Mouse (Mus musculus) neural tube, embryonic 11.5 days (tissue): ENCODE measurements around the gene Pigm. TPM values are rescaled to one million over a fixed set of nuclear protein-coding genes. Genes with fewer than 3 reads are reported as not detected.
A peak's percentile ranks its signal among the peaks of the same experiment; 100 is the strongest.

Experiments used
- ATAC-seq: fragments of 200-750 bp; cut with Nextera tagmentation; 2 replicates; pipeline ENCODE4 v1.8.0; 2017; ENCODE audit warnings: moderate number of reproducible peaks, mild to moderate bottlenecking, moderate TSS enrichment, moderate library complexity; ENCODE audit not compliant: insufficient read depth, low FRiP score, low TSS enrichment
- DNase-seq: peaks from one replicate; pipeline ENCODE4 v3.0.0-alpha.2; 2015; ENCODE audit warnings: low spot score
- H3K27ac ChIP-seq: fragments of 300-500 bp; sonication (generic); 2 replicates; pipeline ENCODE4 v1.5.1; 2014; ENCODE audit warnings: low read depth, mild to moderate bottlenecking, low read length
- H3K27me3 ChIP-seq: fragments of 300-500 bp; sonication (generic); 2 replicates; pipeline ENCODE4 v1.6.1; 2014; ENCODE audit warnings: mild to moderate bottlenecking, low read length, mixed read lengths; ENCODE audit not compliant: control insufficient read depth, insufficient read depth
- H3K36me3 ChIP-seq: fragments of 300-500 bp; sonication (generic); 2 replicates; pipeline ENCODE4 v1.6.1; 2014; ENCODE audit warnings: mild to moderate bottlenecking, low read length, moderate library complexity, mixed read lengths; ENCODE audit not compliant: control insufficient read depth, insufficient read depth
- H3K4me1 ChIP-seq: fragments of 300-500 bp; sonication (generic); 2 replicates; pipeline ENCODE4 v1.6.1; 2014; ENCODE audit warnings: low read length, mixed read lengths; ENCODE audit not compliant: control insufficient read depth, insufficient read depth
- H3K4me2 ChIP-seq: fragments of 300-500 bp; sonication (generic); 2 replicates; pipeline ENCODE4 v1.6.1; 2014; ENCODE audit warnings: low read depth, mild to moderate bottlenecking, moderate library complexity
- H3K4me3 ChIP-seq: fragments of 300-500 bp; sonication (generic); 2 replicates; pipeline ENCODE4 v1.5.1; 2014; ENCODE audit warnings: low read depth, low read length
- H3K9ac ChIP-seq: fragments of 300-500 bp; sonication (generic); 2 replicates; pipeline ENCODE4 v1.6.1; 2014; ENCODE audit warnings: mild to moderate bottlenecking, low read length
- H3K9me3 ChIP-seq: fragments of 300-500 bp; sonication (generic); 2 replicates; pipeline ENCODE4 v1.6.1; 2016; ENCODE audit warnings: low read length; ENCODE audit not compliant: control insufficient read depth
- WGBS: fragments of 180-500 bp; shearing (Covaris S2); extraction: QIAGEN DNeasy Blood & Tissue Kit; methylation state at CpG from one replicate; pipeline ENCODE4 v1.1.7; 2014; 5-methylcytosine and 5-hydroxymethylcytosine counted together
- polyA plus RNA-seq: library from polyadenylated mRNA; unstranded; fragments of >200 nt; fragmentation: Nextera tagmentation; extraction: Ambion mirVana; gene quantifications from 2 replicates; pipeline ENCODE4 v1.2.1, GENCODE M21; 2014

Gene Pigm
- polyA plus RNA-seq, 1 experiment from 2014 or later, result 14.2 TPM

DNA sequence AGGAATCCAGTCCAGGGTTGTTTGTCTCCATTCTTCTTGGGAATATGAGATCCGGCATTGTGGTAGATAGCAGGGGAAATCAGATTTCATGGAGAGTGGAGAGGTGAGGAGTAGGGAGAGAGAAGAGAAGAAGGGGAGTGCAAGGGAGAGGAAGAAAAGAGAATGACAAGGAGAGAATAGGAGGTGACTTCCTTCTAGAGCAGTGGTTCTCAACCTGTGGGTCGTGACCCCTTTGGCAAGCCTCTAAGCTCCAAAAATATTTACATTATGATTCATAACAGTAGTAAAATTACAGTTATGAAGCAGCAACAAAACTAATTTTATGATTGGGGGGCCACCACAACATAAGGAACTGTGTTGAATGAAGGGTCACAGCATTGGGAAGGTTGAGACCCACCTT, 43.4 kb upstream of the Pigm start:
- WGBS, result 83% methylated on average over 2 of the region's 2 CpGs
- H3K4me2 ChIP-seq, result no peak overlapping the region
- no peak overlapping the region for H3K4me3 ChIP-seq
- H3K27ac ChIP-seq, result no peak overlapping the region
- H3K9ac ChIP-seq, result no peak overlapping the region
- 0 out of 2 replicates have a peak, but pooled peaks cover under 1% of the 10 kb centered on the region for H3K27me3 ChIP-seq
- ATAC-seq (no peak), DNase-seq (no peak)
- H3K9me3 ChIP-seq, result no peaks in the 10 kb centered on the region
- H3K4me1 ChIP-seq, result peaks cover 7% of the 10 kb centered on the region; the same call in 1 of the 2 replicates
- no peaks in the 10 kb centered on the region for H3K36me3 ChIP-seq

DNA sequence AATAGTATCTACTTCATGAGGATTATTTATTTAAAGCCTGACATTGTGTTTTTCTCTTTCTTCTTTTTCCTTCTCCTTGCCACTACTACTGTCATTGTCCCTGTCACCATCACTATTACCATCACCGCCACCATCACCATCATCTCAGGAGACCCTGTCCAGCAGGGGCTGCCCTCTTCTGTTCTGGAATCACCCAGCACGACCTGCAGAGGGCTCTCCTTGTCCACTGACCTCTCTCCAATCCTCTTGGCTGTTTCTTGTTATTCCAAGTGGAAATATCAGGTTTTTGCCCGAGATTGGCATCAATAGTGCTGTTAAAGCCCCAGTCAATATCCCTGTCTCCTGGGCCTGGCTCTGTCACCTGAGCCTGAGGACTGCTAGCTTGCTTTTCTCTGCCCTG, 42.8 kb upstream of the Pigm start:
- Histone ChIP-seq H3K4me1 (peaks cover 7% of the 10 kb centered on the region; the same call in 1 of the 2 replicates), H3K4me3 (no peak overlapping the region), H3K9ac (no peak overlapping the region), H3K36me3 (no peaks in the 10 kb centered on the region), H3K27ac (no peak overlapping the region), H3K27me3 (no peaks in the 10 kb centered on the region), H3K9me3 (no peaks in the 10 kb centered on the region), H3K4me2 (no peak overlapping the region)
- WGBS, result 19% methylated on average over 3 of the region's 3 CpGs
- DNase-seq, result peak; percentile 11
- ATAC-seq, result no peak

DNA sequence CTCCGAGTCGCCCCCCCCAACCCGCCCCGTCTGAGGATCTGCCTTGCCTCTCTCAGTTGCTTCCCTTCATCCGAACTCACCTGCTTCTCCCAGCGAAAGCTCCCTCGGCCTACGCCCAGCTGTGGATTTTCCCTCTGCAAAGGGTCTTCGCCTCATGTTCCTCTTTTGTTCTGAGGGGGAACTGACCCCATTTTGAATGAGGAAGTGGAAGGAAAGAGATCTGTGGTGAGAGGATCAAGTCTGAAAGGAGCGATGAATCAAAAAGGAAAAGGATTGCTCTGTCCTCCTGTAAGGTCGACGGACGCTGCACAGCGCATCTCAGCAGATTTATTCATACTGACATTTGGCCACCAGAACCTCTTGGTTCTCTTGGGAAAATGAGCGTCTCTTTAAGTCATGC, 40.5 kb upstream of the Pigm start:
- Histone ChIP-seq H3K9ac (no peak overlapping the region), H3K27me3 (no peaks in the 10 kb centered on the region)
- WGBS, result 80% methylated on average over 15 of the region's 15 CpGs

DNA sequence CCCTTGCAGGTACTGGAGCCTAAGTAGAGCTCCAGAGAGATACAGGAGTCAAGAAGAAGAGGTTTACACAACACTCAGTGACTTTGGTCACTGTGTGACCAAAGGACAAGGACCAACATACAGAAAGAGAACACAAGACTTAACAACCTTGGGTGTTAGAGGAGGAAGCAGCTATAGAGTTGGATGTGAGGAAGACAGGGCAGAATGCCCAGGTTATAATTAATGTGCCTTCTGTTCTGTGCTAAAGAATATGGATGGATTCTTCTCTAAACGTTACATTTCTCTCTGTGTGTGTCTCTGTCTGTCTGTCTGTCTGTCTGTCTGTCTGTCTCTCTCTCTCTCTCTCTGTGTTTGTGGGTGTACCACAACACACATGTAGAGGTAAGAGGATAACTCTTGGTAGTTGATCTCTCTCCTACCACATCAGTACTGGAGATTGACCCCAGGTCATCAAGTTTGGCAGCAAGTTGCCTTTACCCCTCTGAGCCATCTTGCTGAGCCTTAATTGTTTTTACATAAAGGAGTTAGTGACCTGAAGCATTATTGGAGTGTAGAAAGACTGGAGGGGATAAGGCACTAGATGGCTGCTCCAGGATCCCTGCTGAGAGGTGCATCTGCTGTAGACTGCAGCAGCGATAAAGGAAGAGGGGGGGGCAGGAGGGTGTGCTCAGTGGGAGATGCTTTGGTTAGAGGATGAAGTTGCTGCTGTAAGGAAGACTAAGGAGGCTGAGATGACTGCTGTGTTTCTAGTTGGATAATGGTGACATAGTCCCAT, 38.7 kb upstream of the Pigm start:
- Histone ChIP-seq H3K27me3 (peaks cover 4% of the 10 kb centered on the region; the same call in 1 of the 2 replicates), H3K4me1 (no peaks in the 10 kb centered on the region), H3K9ac (no peak overlapping the region), H3K9me3 (no peaks in the 10 kb centered on the region), H3K4me3 (no peak overlapping the region), H3K36me3 (no peaks in the 10 kb centered on the region), H3K4me2 (no peak overlapping the region), H3K27ac (no peak overlapping the region)
- WGBS, result 24% methylated on average over 2 of the region's 2 CpGs
- ATAC-seq (no peak), DNase-seq (no peak)

More for the DNA sequence above, 40.5 kb upstream of the Pigm start:
- Histone ChIP-seq H3K27ac (no peak overlapping the region), H3K9me3 (no peaks in the 10 kb centered on the region), H3K4me1 (no peaks in the 10 kb centered on the region), H3K4me2 (no peak overlapping the region), H3K4me3 (no peak overlapping the region), H3K36me3 (no peaks in the 10 kb centered on the region)
- no peak for DNase-seq
- no peak for ATAC-seq

DNA sequence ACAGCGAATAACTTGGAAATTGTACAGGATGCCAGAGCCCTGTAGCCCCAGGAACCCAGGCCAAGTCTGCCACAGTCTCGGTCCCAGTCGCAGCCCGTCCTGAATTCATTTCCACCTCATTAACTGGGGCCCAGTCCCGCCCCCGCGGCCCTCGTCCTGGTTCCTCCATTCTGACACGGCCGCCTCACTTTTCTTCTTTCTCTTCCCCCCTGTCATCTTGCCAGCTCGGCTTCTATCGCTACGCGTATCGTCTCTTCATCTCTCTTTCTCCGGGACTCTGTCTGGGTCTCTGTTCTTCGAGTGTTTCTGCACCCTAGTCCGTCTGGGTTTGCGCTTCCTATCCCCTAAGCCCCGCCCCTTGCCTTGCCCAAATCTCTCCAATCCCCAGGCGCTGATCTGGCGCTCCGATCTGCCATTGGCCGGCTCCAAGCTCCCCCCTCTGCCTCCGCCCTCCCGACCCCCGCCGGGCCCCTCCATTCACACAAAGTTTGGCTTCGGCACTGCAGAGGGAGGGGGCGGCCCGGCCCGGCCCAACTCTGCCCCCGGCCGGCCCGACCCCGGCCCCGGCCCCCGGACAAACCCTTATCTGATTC, 35.5 kb upstream of the Pigm start, which contains the start of gene Kcnj10:
Gene Kcnj10 (plus strand): TSS at position 482 of the 593 bp plus-strand sequence.
- Histone ChIP-seq H3K4me1 (no peaks in the 10 kb centered on the region), H3K9me3 (no peaks in the 10 kb centered on the region), H3K27ac (no peak within 1 kb of the TSS), H3K27me3 (peaks cover 4% of the 10 kb centered on the region; the same call in 1 of the 2 replicates), H3K4me2 (peak within 1 kb of the TSS; percentile 49), H3K4me3 (peak within 1 kb of the TSS; percentile 47), H3K9ac (peak within 1 kb of the TSS; percentile 60), H3K36me3 (no peaks in the 10 kb centered on the region)
- ATAC-seq (peak; percentile 98), DNase-seq (peak; percentile 88)
- 2% methylated on average over 38 of the region's 38 CpGs for WGBS

DNA sequence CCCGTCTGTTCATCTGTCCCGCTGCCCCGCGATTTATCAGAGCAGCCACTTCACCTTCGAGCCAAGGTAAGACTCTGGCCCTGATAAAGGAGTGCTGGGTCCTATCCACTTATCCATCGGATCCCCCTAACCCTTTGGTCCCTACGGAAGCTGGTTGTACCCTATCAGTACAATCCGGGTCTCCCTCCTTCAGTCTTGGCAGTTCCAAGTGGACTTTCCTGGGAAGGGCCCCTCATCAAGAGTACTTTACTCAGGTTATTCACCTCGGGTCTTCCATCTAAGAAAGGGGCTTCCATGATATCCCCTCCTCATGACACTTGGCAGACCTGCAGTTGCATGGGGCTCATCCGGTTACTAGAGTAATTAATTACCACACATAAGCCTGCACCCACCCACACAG, 35.0 kb upstream of the Pigm start:
- H3K9ac ChIP-seq, result peak overlapping the region; percentile 60
- no peaks in the 10 kb centered on the region for H3K36me3 ChIP-seq
- H3K4me2 ChIP-seq, result peak overlapping the region; percentile 49
- DNase-seq (no peak), ATAC-seq (peak; percentile 11)
- H3K27me3 ChIP-seq, result peaks cover 4% of the 10 kb centered on the region; the same call in 1 of the 2 replicates
- H3K27ac ChIP-seq, result no peak overlapping the region
- 17% methylated on average over 10 of the region's 10 CpGs for WGBS
- H3K9me3 ChIP-seq, result no peaks in the 10 kb centered on the region
- H3K4me3 ChIP-seq, result peak overlapping the region; percentile 47
- H3K4me1 ChIP-seq, result no peaks in the 10 kb centered on the region

DNA sequence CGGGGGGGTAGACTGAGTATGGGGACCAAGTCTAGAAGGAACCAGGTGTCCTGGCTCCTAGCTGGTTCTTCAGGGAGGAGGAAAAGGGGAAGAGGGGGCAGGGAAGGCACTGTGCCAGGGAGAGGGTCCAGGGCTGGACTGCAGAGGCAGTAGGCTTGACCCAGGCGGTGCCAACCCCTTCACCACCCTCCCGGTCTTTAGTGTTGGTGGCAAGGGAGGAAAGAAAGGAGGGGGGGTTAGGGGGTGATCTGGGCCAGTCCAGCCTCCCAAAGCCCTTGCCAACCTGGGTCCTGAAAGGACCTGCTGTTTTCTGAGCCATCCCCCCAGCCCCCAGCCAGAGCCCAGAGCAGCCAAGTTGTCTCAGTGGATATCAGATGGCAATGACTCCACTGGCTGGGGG, 33.6 kb upstream of the Pigm start:
- WGBS, result 95% methylated on average over 2 of the region's 3 CpGs
- H3K9ac ChIP-seq, result no peak overlapping the region
- H3K36me3 ChIP-seq, result no peaks in the 10 kb centered on the region
- no peaks in the 10 kb centered on the region for H3K4me1 ChIP-seq
- no peak for ATAC-seq
- H3K4me2 ChIP-seq, result no peak overlapping the region; the same call in 1 of the 2 replicates
- H3K4me3 ChIP-seq, result no peak overlapping the region
- peaks cover 4% of the 10 kb centered on the region; the same call in 1 of the 2 replicates for H3K27me3 ChIP-seq
- DNase-seq, result no peak
- H3K27ac ChIP-seq, result no peak overlapping the region
- H3K9me3 ChIP-seq, result no peaks in the 10 kb centered on the region

DNA sequence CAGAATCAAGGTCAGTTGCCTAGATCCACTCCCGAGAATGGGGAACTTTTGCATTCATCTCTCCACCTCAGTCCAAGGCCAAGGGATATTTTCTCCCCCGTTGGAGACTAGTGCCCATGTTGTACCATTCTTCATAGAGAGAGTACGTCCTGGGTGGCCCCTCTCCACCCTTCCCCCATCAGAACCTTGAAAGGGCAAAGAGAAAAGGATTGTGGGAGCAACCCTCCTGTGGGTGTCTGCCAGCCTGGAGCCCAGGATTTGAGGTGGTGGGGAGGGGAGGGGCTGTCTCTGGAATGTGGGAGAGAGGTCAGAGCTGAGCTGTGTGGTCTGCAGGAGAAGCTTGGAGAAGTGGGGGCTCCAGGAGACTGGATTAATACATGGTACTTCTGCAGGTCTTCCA, 32.4 kb upstream of the Pigm start:
- Histone ChIP-seq H3K27me3 (peaks cover 4% of the 10 kb centered on the region; the same call in 1 of the 2 replicates), H3K9ac (no peak overlapping the region), H3K36me3 (no peaks in the 10 kb centered on the region), H3K4me3 (no peak overlapping the region), H3K9me3 (no peaks in the 10 kb centered on the region), H3K4me1 (no peaks in the 10 kb centered on the region), H3K4me2 (no peak overlapping the region), H3K27ac (no peak overlapping the region)
- WGBS, result 60% methylated on average over 3 of the region's 3 CpGs
- no peak for ATAC-seq
- no peak for DNase-seq
